Mouse (Mus musculus) kidney, adult 2 months (tissue): ENCODE measurements around the gene Gpa33.

ENCODE experiments used
- CTCF ChIP-seq: fragments of 200-500 bp; conservative IDR thresholded peaks from 2 replicates; pipeline ENCODE4 v1.5.1; 2011; ENCODE audit warnings: low read depth, mild to moderate bottlenecking, control low read depth, low read length, moderate library complexity, mixed read lengths; ENCODE audit not compliant: insufficient read depth, insufficient read length
- POLR2A ChIP-seq: fragments of 200-500 bp; IDR thresholded peaks from one replicate; pipeline ENCODE4 v1.6.1; 2011; ENCODE audit warnings: low read depth, low read length, control low read depth

GRCm38 (mm10) chr1:166167405-166167804, 37.4 kb downstream of the Gpa33 start:
- no peak for TF ChIP-seq CTCF
- TF ChIP-seq POLR2A = no peak
